Mouse (Mus musculus) thymus, adult 2 months (tissue): Measurements from ENCODE around the gene Pitpnb.

ENCODE experiments used
- CTCF ChIP-seq: fragments of 200-500 bp; IDR thresholded peaks from 2 replicates; pipeline ENCODE4 v1.5.1; 2012; ENCODE audit warnings: mild to moderate bottlenecking, control low read depth, low read length, moderate library complexity, borderline replicate concordance; ENCODE audit not compliant: control insufficient read depth, poor library complexity, insufficient read depth; ENCODE audit errors: extremely low read depth
- POLR2A ChIP-seq: fragments of 200-500 bp; IDR thresholded peaks from 2 replicates; pipeline ENCODE4 v1.6.1; 2012; ENCODE audit warnings: mild to moderate bottlenecking, low read length, control low read depth, moderate library complexity; ENCODE audit not compliant: control insufficient read depth, poor library complexity, insufficient read depth; ENCODE audit errors: extremely low read depth

DNA sequence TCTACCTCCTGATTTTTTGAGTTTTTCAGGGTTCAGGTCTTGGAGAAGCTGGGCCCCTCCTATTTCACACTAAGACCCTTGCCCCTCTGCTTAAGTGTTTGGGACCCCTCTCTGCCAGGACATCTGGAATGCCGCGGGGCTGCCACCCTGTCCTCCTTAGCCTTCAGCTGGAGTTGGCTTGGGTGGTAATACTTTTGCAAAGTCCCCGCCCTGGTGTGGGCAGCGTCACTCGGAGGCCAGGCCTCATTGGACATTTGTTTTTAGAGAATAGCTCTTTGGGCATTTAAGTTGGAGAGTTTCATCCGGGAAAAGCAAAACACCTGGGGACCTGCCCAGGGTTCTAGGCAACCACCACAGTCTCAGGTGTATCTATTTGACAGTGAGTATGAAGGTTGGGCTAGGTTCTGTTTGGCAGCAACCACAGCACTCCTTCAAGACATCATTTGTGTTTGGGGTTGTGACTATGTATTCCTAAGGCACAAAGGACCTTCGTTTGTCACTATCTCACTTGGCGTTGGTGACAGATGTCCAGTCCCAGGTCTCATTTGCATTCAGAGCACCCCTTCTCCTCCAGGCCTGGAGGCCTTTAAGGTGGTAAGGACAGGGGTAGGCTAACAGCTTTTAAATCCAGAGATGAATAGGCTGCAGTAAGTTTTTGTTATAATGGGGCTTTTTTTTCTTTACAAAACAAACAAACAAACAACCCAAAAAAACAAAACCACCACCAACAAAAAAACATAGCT lies 91.7 kb downstream of the Pitpnb start:
- TF ChIP-seq POLR2A (no peak), CTCF (no peak)
